Mouse (Mus musculus) lung, embryonic 14.5 days (tissue): Measurements from ENCODE around the gene Ap3b1. TPM values are rescaled to one million over a fixed set of nuclear protein-coding genes. Genes with fewer than 3 reads are reported as not detected.

Experiments used
- ATAC-seq: fragments of 200-750 bp; cut with Nextera tagmentation; 2 replicates; pipeline ENCODE4 v1.8.0; 2017; ENCODE audit warnings: mild to moderate bottlenecking, moderate TSS enrichment, moderate library complexity; ENCODE audit not compliant: insufficient read depth
- DNase-seq: peaks from one replicate; pipeline ENCODE4 v3.0.0-alpha.2; 2015
- H3K27ac ChIP-seq: fragments of 300-500 bp; sonication (generic); 2 replicates; pipeline ENCODE4 v1.5.1; 2014; ENCODE audit warnings: low read depth, mild to moderate bottlenecking, moderate library complexity
- H3K27me3 ChIP-seq: fragments of 300-500 bp; sonication (generic); 2 replicates; pipeline ENCODE4 v1.6.1; 2014; ENCODE audit warnings: low read length, control low read depth; ENCODE audit not compliant: insufficient read depth
- H3K36me3 ChIP-seq: fragments of 300-500 bp; sonication (generic); 2 replicates; pipeline ENCODE4 v1.6.1; 2014; ENCODE audit warnings: control low read depth; ENCODE audit not compliant: insufficient read depth
- H3K4me1 ChIP-seq: fragments of 300-500 bp; sonication (generic); 2 replicates; pipeline ENCODE4 v1.6.1; 2014; ENCODE audit warnings: antibody characterized with exemption, control low read depth; ENCODE audit not compliant: insufficient read depth
- H3K4me2 ChIP-seq: fragments of 300-500 bp; sonication (generic); 2 replicates; pipeline ENCODE4 v1.6.1; 2014; ENCODE audit warnings: mild to moderate bottlenecking
- H3K4me3 ChIP-seq: fragments of 300-500 bp; sonication (generic); 2 replicates; pipeline ENCODE4 v1.5.1; 2014; ENCODE audit warnings: low read depth, low read length
- H3K9ac ChIP-seq: fragments of 300-500 bp; sonication (generic); 2 replicates; pipeline ENCODE4 v1.6.1; 2014
- H3K9me3 ChIP-seq: fragments of 300-500 bp; sonication (generic); 2 replicates; pipeline ENCODE4 v1.6.1; 2016; ENCODE audit warnings: low read depth, low read length, control low read depth
- CTCF ChIP-seq: IDR thresholded peaks from 2 replicates; pipeline ENCODE4 v1.5.1; 2016; ENCODE audit warnings: antibody characterized with exemption, low read depth
- WGBS: fragments of 180-500 bp; shearing (Covaris S2); extraction: QIAGEN DNeasy Blood & Tissue Kit; methylation state at CpG from one replicate; pipeline ENCODE4 v1.1.7; 2014; 5-methylcytosine and 5-hydroxymethylcytosine counted together
- polyA plus RNA-seq: library from polyadenylated mRNA; unstranded; fragments of >200 nt; fragmentation: Nextera tagmentation; extraction: Ambion mirVana; gene quantifications from 2 replicates; pipeline ENCODE4 v1.2.1, GENCODE M21; 2014

Ap3b1 gene
- polyA plus RNA-seq, 1 experiment from 2014 or later: 43.6 TPM

DNA sequence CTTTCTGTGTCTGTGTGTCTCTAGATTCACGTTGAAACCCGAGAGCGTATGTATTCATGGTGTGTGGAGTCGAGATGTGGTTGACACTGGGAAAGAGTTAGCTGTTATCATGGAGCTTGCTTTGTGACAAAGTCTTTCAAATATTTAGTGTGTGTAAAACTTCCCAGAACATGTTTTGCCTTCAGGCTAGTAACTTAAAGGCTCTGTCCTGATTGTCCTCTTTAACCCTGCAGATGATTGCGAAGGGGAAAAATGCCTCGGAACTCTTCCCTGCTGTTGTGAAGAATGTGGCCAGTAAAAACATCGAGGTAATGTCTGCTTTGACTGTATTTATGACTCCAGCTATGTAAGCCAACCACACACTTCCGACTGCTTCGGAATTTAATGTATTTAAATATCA is 35.7 kb downstream of the Ap3b1 start:
- no peak overlapping the region for H3K4me3 ChIP-seq
- no peak overlapping the region for H3K4me2 ChIP-seq
- no peak overlapping the region for H3K27ac ChIP-seq
- no peak for TF ChIP-seq CTCF
- H3K9me3 ChIP-seq: no peaks in the 10 kb centered on the region
- WGBS: 68% methylated on average over 9 of the region's 9 CpGs
- no peak for ATAC-seq
- no peak overlapping the region for H3K9ac ChIP-seq
- no peaks in the 10 kb centered on the region for H3K27me3 ChIP-seq
- no peak for DNase-seq
- no peaks in the 10 kb centered on the region for H3K4me1 ChIP-seq
- H3K36me3 ChIP-seq: peaks cover 24% of the 10 kb centered on the region

DNA sequence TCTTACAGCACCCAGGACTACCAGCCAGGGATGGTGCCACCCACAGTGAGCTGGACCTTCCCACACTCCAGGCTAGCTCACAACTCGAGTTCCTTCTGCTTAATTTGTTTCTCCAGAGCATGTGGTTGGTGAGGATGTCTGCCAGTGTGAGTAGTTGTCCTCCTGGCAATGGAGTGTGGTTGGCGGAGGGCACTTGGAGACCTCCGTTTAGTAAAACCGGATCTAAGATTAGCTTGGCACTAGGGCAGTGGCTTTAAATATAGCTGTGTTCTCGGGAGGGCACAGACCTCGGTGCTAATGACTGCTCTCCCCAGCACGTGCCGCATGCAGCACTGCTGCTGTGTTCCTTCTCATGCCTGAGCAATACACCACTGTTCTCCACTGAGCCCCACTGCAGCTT is 37.0 kb downstream of the Ap3b1 start:
- no peak overlapping the region for H3K27ac ChIP-seq
- H3K4me3 ChIP-seq: no peak overlapping the region
- H3K9ac ChIP-seq: no peak overlapping the region
- no peak for TF ChIP-seq CTCF
- peaks cover 24% of the 10 kb centered on the region for H3K36me3 ChIP-seq
- H3K4me2 ChIP-seq: no peak overlapping the region
- no peaks in the 10 kb centered on the region for H3K9me3 ChIP-seq
- no peak for DNase-seq
- no peak for ATAC-seq
- H3K4me1 ChIP-seq: no peaks in the 10 kb centered on the region
- WGBS: 86% methylated on average over 8 of the region's 8 CpGs
- H3K27me3 ChIP-seq: no peaks in the 10 kb centered on the region

DNA sequence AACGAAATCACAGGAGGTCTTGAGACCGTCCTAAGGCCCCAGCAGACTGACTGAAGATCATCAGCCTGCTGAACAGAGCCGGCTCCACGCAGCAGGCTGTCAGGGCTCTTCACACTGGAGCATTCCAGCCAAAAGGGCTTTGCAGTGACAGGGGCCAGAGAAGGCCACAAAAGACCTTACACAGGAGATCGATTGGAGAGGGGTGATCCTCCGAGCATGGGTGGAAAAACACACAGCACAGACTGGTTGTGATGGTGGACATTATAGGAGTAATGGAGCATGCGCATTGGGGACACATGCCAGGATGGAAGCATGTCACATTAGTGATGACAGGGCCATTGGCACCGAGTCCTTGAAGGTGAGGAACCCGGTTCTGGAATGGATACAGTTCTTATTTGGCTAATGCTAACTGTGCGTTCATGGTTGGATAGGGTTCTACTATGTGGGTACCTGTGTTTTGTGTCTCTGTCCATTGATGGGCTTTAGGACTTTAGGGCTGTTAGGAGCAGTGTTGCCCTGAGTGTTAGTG is 37.7 kb downstream of the Ap3b1 start:
- Histone ChIP-seq H3K27ac (no peak overlapping the region), H3K36me3 (peaks cover 24% of the 10 kb centered on the region), H3K27me3 (no peaks in the 10 kb centered on the region), H3K9ac (no peak overlapping the region), H3K4me2 (no peak overlapping the region), H3K4me1 (no peaks in the 10 kb centered on the region), H3K9me3 (no peaks in the 10 kb centered on the region), H3K4me3 (no peak overlapping the region)
- WGBS: 90% methylated on average over 10 of the region's 10 CpGs
- ATAC-seq (no peak), DNase-seq (no peak)
- TF ChIP-seq CTCF: no peak

DNA sequence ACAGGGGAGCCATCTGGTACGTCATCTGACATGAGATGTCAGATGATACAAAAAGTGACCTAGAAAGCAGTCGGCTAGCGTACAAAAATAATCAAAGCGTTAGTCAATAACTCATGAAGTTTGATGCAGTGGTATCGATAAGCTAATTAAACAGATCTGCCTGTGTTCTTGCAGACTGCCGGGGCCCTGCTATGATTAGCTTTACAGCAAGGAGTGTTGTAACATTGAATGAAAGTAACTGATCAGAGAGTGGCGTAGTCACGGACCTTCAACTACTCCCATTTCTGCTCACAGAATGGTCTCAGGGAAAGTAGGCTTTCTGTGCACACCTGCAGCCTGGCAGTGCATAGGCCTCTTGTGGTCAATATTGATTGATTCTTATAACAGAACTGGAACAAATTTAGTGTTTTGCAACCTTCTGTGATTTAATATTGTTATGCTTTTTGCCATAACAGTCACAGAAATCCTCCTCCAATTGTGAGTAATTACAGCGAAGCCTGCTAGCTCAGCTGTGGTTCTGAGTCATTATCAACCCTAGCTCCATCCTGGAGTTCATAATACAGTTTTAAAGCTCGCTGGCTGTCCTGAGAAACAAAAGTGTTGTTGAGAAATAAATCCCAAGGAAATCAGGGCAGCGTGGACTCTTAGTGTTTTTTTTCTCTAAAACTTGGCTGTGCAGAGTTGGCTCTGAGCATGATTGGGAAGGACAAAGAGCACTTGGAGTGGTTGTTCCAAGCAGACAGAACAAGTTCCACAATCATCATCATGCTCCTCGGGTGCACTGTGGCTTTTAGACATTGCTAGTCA is 40.0 kb downstream of the Ap3b1 start:
- ATAC-seq (no peak), DNase-seq (no peak)
- Histone ChIP-seq H3K4me1 (no peaks in the 10 kb centered on the region), H3K36me3 (peaks cover 31% of the 10 kb centered on the region), H3K27me3 (no peaks in the 10 kb centered on the region), H3K27ac (no peak overlapping the region; the same call in 1 of the 2 replicates), H3K9me3 (no peaks in the 10 kb centered on the region), H3K9ac (no peak overlapping the region), H3K4me3 (no peak overlapping the region), H3K4me2 (no peak overlapping the region)
- WGBS: 80% methylated on average over 12 of the region's 12 CpGs
- no peak for TF ChIP-seq CTCF

DNA sequence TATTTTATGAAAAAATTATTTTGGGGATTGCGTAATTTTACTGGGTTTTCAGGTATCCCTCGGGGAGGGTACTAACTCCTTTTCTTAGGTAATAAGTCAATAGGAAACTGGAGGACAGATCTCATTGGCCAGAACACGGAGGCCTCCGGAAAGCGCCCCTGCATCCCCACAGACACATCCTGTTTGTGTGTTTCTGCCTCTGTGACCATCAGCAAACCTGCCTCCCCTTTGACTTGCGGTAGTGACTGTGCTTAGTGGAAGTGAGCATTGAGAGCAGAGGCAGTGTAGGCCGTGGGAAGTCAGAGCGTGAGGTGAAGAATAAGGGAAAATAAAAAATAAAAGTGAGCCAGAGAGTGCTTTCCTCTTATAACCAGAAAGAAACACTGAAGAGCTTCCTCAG is 41.7 kb downstream of the Ap3b1 start:
- TF ChIP-seq CTCF: no peak
- no peak for ATAC-seq
- no peak overlapping the region for H3K4me3 ChIP-seq

DNA sequence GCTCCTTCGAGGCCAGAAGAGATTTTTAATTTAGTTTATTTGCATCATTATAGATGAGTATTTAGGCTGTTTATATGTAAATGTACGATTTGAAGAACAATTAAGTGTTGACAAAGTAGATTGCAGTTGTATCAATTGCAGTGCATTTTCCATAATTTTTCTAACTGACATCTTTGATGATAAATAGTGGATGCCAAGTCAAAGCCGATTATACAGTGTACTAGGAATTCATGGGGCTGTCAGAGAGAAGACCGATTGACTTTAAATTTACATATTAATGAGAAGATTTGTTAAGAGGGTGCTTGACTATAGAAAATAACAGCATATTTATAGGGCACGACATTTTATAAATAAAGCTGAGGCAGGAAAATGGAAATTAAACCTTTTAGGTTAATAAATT is 64.8 kb downstream of the Ap3b1 start:
- H3K27me3 ChIP-seq: no peaks in the 10 kb centered on the region

More for the DNA sequence above, 41.7 kb downstream of the Ap3b1 start:
- no peak overlapping the region for H3K27ac ChIP-seq
- no peak overlapping the region for H3K9ac ChIP-seq
- no peaks in the 10 kb centered on the region for H3K4me1 ChIP-seq
- peaks cover 35% of the 10 kb centered on the region for H3K36me3 ChIP-seq
- WGBS: 88% methylated on average over 8 of the region's 8 CpGs
- no peak overlapping the region for H3K4me2 ChIP-seq
- H3K27me3 ChIP-seq: no peaks in the 10 kb centered on the region
- H3K9me3 ChIP-seq: no peaks in the 10 kb centered on the region
- no peak for DNase-seq

DNA sequence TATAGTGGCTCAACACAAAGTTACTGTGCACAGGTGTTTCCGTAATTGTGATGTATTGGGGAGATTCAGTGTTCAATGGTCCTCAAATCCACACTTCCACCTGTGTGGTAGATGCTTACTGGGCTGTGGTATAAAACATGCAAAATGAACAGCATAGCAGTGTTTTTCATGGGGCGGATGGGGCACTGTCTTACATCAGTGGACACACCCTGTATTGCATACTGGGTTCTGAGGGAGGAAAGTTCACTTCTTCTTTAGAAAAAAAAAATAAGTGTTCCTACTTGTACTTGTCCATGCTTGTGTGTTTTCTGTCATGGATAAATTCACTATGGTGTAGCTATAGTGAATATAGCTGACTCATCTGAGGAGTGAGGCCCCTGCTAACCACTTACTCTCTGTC is 70.8 kb downstream of the Ap3b1 start:
- Histone ChIP-seq H3K4me2 (no peak overlapping the region), H3K27me3 (no peaks in the 10 kb centered on the region), H3K4me3 (no peak overlapping the region), H3K36me3 (peaks cover 9% of the 10 kb centered on the region; the same call in 1 of the 2 replicates), H3K9ac (no peak overlapping the region), H3K27ac (no peak overlapping the region), H3K9me3 (no peaks in the 10 kb centered on the region), H3K4me1 (no peaks in the 10 kb centered on the region)
- 91% methylated on average over 2 of the region's 2 CpGs for WGBS
- no peak for ATAC-seq
- no peak for DNase-seq
- no peak for TF ChIP-seq CTCF

More for the DNA sequence above, 64.8 kb downstream of the Ap3b1 start:
- Histone ChIP-seq H3K36me3 (0 out of 2 replicates have a peak, but pooled peaks cover 2% of the 10 kb centered on the region), H3K9me3 (no peaks in the 10 kb centered on the region), H3K27ac (no peak overlapping the region), H3K4me2 (no peak overlapping the region), H3K4me3 (no peak overlapping the region), H3K4me1 (no peaks in the 10 kb centered on the region), H3K9ac (no peak overlapping the region)
- TF ChIP-seq CTCF: no peak
- WGBS: 79% methylated on average over 5 of the region's 5 CpGs
- DNase-seq (no peak), ATAC-seq (no peak)
